Mouse (Mus musculus): ENCODE measurements around the gene Eif4e1b.

GRCm38 (mm10) chr13:54792259-54793230 is 8.7 kb downstream of the Eif4e1b start:
- 0 out of 2 replicates have a peak, but pooled peaks have one; percentile 7 for TF ChIP-seq CTCF (IDR thresholded peaks at IDR 0.05; ENCODE audit: low read depth, low read length)
- no peak for TF ChIP-seq POLR2A (IDR thresholded peaks at IDR 0.05; ENCODE audit: borderline replicate concordance, low read depth, low read length)

All from bone marrow macrophage, adult 2 months (primary cell).